Mouse (Mus musculus) ovary, postnatal 14 days (tissue): ENCODE measurements around the gene Gm11099.
A peak's percentile ranks its signal among the peaks of the same experiment; 100 is the strongest.

ENCODE experiments used
- DNase-seq: peaks from one replicate; pipeline ENCODE4 v3.0.0; 2022; ENCODE audit warnings: low spot score

The Gm11099 gene

GRCm38 (mm10) chr2:58859134-58859533 is at the start of gene Gm11099:
TSS of gene Gm11099 (plus strand) at chr2:58859434.
- no peak for DNase-seq

GRCm38 (mm10) chr2:58812941-58813340 is 46.3 kb upstream of the Gm11099 start:
- no peak for DNase-seq

- DNase-seq = no peak
These were observed 30.2 kb upstream of the Gm11099 start for GRCm38 (mm10) chr2:58828910-58829600.

GRCm38 (mm10) chr2:58829981-58830742 is 29.1 kb upstream of the Gm11099 start:
- DNase-seq = peak; percentile 7

GRCm38 (mm10) chr2:58832253-58832980 is 26.8 kb upstream of the Gm11099 start:
- no peak for DNase-seq

- no peak for DNase-seq
These were observed 18.2 kb upstream of the Gm11099 start for GRCm38 (mm10) chr2:58841021-58841420.

GRCm38 (mm10) chr2:58842443-58842842 is 16.8 kb upstream of the Gm11099 start:
- DNase-seq = no peak

GRCm38 (mm10) chr2:58844499-58844898 is 14.7 kb upstream of the Gm11099 start:
- DNase-seq = no peak

- no peak for DNase-seq
These were observed 20.6 kb downstream of the Gm11099 start for GRCm38 (mm10) chr2:58879876-58880275.

- DNase-seq = no peak
These were observed 45.8 kb downstream of the Gm11099 start for GRCm38 (mm10) chr2:58905057-58905456.

- DNase-seq = no peak
These were observed 47.7 kb downstream of the Gm11099 start for GRCm38 (mm10) chr2:58906814-58907516.

- no peak for DNase-seq
These were observed 53.1 kb downstream of the Gm11099 start for GRCm38 (mm10) chr2:58912339-58912738.

GRCm38 (mm10) chr2:58918351-58918750 is 59.1 kb downstream of the Gm11099 start:
- no peak for DNase-seq

GRCm38 (mm10) chr2:58925551-58925950 is 66.3 kb downstream of the Gm11099 start:
- no peak for DNase-seq

- DNase-seq = no peak
These were observed 82.1 kb downstream of the Gm11099 start for GRCm38 (mm10) chr2:58941361-58941760.

GRCm38 (mm10) chr2:58948796-58949195 is 89.6 kb downstream of the Gm11099 start:
- no peak for DNase-seq

- no peak for DNase-seq
These were observed 92.9 kb downstream of the Gm11099 start for GRCm38 (mm10) chr2:58952101-58952500.

- no peak for DNase-seq
These were observed 97.1 kb downstream of the Gm11099 start for GRCm38 (mm10) chr2:58956351-58956750.

- DNase-seq = no peak
These were observed 97.6 kb downstream of the Gm11099 start for GRCm38 (mm10) chr2:58956770-58957300.
